Mouse (Mus musculus): ENCODE results near the gene Grip1.

Gene Grip1

DNA sequence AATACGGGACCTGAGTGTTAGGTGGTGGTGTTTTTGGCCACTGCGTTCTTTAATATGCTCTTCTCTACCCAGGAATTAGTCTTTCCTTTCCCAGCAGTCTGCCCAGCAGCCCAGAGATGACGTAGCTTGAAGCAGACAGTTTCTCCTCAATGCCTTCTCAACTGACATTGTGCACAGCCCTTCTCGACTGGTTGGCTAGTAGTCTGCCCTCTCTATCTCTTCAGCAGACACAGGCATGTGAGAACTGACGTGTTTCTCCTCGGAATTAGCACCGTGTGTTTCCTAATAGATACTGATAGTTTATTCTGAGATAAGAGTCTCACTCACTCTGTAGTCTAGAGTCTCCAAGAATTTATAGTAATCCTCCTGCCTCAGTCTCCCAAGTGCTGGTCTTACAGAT is 10.2 kb downstream of the Grip1 start:
- DNase-seq, result no peak

DNA sequence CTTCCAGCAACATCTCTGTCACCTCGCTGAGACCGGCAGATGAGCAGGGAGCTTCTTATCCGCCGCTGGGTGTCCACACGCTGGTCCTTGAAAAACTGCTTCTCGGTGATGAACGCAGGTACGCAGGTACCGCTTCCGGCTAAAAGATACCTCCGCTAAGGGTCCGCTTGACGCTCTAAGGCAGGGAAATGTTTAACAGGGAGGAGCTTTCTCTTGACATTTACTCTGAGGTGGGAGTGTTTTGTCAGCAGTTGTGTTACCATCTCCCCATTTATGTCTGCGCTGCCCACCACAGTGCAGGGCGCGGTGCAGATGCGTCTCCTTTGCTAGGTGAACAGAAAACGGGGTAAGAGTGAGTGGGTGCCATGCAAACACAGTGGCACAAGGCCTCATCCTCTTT is 14.3 kb downstream of the Grip1 start:
- no peak for DNase-seq

DNA sequence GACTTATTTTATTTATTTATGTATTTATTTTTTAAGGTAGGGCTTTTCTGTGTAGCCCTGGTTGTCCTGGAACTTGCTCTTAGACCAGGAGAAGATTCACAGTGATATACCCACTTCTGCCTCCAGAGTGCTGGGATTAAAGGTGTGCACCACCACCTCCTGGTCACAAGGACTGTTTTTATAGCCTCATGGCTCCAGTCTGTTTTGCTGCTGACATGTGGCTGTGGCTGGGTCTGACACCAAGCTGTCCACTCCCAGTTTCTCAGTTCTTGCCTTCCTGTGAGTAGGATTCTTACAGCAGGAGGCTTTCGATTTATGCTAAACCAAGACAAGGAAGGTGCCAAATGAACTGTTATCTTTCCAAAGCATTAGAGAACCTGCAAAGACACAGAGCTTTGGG is 16.5 kb downstream of the Grip1 start:
- DNase-seq, result no peak

DNA sequence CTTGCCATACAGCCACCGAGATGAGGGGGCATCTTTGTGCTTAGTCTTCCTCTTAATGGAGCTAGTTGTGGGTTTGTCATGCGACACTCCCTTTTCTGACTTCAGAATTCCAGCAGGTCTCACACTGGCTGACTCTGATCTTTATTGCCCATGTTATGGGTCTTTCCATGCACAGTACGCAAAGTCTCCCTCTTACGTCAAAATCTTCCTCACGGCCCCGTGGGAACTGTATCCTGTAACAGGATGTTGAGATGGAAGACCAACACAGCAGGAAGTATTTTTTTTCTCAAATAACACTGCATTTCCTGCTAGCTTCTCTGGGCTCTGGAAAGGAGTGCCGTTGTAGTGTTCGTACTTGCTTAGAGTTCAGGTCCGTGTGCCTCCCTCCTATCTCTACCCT is 21.5 kb downstream of the Grip1 start:
- DNase-seq, result no peak

DNA sequence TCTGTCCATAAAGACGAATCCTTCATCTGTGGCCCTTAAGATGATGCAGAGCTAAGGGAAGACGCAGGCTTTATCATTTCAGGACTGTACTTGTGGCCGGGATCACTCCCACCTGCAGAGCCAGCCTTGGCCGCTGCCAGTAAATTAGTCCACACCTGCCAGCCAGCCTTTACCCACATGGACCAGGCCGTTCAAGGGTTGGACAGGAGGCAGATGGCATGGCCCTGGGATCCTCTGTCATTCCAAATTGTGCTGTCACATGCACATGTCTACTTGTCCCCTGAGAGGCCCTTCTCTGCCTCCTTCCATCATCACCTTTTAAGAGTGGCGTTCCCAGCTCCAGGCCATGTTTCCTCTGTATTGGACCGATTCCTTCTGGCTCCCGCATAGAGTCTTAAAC is 24.0 kb downstream of the Grip1 start:
- peak; percentile 86 for DNase-seq

DNA sequence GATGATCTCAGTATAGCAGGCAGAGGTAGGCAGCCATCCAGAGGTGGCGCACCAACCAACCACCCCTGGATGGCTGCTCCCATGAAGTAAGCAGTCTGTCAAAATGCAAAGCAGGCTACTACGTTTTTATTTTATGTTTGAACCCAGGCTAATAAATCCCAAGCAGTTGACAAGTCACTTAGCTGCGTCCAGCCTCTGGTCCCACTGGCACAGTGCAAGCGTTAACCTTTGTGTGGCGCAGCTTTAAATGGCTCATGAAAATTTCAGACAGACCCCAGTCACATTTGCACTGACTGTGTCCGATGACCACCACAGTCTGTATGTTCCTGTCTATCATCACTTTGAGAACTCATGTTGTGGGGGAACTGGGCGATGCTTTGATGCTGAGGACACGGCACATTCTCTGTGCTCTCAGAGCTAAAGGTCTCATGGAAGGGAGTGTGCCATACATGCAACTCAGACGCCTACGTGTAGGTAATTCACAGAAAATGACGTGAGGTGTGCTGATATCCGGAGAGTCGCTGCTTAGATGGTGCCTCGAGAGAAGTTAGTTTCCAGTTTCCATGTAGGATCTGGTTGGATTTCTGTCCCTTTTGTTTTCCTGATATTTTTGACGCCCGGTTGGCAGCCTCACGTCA is 29.6 kb downstream of the Grip1 start:
- no peak for DNase-seq

DNA sequence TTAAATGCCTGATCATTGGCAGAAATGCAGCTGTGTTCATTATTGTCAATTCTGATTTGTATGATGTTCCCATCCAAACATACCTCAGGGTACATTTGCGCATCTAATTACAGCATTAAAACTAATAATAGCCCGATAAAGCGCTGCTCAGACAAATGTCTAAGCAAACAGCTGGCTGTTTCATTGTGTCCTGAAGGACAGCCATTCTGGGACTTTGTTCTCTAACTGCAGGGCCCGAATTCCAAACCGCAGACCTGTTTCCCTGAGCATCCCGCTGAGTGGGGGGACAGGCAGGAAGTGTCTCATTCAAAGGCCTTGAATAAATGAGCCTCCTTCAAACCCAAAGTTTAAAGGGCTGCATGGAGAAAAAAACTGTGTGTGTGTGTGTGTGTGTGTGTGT is 30.1 kb downstream of the Grip1 start:
- DNase-seq, result no peak

DNA sequence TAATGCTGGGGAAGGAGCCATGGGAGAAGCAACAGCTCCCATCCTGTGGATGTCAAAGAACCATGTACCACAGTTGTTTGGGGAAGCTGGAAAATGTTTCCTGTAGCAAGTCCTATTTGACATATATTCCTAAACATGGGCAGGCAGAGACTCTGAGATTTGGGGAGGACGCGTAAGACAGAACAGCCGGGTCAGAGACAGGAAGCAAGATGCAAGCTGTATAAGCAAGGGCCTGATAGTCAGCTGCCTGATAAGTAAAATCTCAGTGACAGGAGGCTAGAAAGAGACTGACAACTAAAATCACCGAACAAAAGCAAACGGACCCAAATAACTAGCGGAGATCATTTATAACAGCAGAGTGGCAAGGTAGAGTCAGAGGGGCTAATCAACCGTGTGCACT is 33.3 kb downstream of the Grip1 start:
- DNase-seq, result no peak

DNA sequence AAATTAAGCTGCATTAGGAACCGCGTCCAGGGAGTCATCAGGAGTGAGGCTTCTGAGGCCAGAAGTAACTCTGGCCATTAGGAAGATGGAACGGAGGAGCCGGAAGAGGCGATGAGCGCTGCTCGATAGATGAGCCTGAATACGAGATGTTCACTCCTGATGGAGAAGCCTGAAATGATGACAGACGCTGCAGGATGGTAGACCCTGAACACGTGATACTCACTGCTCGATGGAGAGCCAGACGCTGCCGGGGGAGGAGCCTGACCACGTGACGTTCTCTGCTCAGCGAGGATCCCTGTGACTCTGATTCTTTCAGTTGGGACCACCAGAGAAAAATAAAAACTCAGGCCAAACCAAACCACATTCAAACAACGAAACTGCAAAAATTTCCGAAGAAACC is 37.2 kb downstream of the Grip1 start:
- DNase-seq, result no peak

DNA sequence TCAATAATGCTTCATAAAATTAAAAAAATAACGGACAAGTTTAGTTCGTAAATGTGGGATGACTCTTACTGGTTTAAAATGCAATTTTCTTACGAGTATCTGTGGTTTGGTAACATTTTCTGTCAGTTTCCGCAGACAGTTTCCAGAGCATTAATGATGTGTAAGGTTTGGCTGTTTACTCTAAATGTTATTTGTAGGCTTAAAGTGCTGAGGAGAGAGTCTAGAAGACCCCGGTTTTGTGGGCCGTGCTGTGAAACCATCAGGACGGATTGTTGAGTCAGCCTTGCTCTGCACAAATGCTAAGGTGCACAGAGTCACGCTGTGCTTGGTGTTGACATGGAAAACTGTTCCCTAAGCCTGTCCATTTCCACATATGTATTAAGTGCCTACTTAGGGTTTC is 41.7 kb downstream of the Grip1 start:
- DNase-seq, result no peak

DNA sequence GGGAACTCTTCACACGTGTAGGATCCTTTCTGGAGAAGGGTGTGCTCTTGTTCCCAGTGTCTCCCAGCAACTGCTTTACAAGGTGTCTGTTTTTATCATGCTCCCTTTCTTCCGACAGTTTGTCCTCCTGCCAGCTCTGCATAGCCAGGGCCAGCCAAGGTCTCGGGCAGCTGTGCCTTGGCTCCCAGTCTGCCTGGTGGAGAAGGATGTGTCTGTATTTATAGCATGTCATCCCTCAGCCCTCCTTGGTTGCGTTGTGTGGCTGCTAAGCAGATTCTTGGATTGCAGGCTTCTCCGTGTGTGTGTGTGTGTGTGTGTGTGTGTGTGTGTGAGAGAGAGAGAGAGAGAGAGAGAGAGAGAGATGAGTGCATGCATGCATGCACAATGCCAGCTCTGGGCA is 42.6 kb downstream of the Grip1 start:
- DNase-seq, result no peak

DNA sequence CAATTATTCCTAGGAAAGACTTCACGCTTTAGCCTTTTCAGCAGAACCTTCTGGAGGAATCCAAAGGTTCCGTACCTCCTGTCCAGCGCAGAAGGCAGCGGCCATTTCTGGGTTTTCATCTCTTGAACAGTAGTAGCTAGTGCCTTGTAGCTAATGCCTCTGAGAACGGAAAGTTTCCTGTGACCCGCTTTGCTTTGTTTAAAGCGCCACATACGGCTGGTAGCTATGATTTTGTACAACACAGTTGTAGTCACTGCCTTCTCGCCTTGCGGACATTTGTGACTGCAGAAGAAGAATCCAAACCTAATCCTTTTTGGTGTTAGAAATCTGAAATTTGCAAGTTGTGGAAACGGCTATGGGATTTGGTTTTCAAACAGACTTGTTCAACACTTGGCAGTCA is 68.1 kb downstream of the Grip1 start:
- DNase-seq, result no peak

DNA sequence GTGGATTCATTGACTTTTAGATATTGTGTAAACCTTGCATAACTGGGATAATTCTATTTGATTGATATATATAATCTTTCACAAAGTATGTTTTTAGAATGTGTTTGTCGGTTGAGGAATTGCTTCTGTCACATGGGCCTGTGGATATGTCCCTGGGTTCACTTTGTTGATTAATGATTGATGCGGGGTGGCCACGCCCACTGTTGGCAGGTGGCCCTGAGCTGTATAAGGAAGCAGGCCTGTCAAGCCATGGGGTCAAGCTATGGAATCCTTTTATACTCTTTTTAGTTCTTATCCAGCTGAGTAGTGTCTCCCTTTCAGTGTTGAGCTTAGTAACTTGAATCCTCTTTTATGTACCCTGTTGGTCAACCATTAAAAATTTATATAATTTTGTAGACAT is 72.1 kb downstream of the Grip1 start:
- no peak for DNase-seq

DNA sequence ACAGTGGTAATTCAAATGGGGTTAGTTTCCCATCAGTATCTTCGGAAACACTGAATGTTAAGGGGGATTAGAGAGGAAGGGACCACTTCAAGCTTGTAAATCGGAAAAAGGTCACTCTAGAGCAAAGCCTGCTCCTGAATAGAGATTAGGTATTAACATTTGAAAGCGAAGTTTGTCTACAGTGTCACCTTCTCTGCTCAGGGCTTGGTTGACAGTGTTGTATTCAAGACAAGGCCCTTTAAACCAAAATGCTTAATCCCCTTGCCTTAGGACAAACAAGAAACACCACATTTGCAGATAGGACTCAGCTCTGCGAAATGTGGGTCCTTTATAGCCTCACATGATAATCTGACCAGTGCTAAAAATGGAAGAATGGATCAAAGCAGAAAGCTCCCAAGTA is 81.2 kb downstream of the Grip1 start:
- no peak for DNase-seq

DNA sequence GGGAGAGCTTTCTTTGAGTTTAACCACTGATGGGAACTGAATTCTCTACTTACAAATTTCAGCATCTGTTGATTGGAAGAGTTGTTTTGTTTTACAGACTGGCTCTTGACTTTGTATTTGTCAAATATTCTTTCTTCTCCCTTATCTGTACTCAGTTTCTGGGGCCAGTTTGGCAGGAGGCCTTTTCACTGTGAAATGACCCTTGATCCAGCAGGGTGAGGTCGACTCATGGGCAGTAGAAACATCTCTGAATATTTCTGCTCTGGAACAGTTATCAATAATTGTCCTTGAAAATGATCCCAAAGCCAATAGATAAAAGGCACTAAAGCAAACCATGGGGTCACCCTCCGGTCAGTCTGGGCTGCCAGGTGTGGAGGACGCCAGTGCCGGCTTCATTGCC is 88.0 kb downstream of the Grip1 start:
- DNase-seq, result no peak

DNA sequence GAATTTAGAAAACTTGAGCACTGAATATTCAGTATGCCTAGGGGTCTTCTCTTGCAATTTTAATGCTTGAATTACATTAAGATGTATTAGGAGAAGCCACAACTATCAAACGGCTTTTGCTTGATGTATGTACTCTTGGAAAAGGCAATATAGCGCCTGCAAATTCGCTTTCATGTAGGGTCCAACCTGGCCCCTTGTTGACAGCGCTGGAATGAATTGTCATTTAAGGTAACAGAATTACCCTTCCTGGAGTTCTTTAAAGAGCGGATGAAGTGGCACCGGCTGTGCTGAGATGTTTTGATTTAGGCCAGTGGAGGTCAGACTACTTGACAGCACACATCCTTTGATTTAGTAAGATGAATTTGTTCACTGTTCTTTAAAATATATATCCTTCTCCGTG is 90.1 kb downstream of the Grip1 start:
- no peak for DNase-seq

DNA sequence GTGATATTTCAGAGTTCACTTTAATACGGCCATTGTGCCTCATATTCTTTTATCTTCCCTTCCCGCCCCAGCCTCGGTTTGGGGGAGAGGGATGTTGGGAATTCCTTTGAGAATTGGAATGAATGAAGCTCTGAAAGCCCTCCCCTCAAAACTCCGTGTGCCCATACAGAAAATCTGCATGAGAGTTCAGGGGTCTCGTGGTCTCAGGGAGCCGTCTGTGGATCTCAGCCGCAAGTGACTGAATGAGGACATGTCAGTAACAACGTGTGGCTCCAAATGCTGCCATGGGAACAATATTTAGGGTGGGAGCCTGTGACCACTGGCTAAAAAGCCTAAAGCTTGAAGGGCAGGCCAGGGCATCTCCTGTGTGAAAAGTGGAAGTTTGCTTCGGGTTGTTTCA is 91.1 kb downstream of the Grip1 start:
- no peak for DNase-seq

DNA sequence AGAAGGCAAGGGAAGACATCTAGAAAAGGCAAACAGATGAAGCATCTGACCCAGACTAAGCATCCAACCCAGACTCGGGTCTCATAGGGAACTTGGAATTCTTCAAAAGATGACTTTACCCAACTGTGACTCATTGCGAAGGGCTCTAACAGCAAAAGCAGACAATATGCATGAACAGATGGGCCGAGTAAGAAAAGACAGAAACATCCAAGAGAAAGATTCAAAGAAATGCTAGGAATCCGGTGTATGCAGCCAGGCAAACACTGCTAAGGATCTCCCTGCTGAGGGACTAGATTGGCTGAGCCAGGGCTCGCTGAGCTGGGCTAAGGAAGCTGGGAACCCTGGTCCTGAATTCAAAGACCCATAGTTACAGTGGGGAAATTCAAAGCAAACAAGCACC is 94.2 kb downstream of the Grip1 start:
- no peak for DNase-seq

DNA sequence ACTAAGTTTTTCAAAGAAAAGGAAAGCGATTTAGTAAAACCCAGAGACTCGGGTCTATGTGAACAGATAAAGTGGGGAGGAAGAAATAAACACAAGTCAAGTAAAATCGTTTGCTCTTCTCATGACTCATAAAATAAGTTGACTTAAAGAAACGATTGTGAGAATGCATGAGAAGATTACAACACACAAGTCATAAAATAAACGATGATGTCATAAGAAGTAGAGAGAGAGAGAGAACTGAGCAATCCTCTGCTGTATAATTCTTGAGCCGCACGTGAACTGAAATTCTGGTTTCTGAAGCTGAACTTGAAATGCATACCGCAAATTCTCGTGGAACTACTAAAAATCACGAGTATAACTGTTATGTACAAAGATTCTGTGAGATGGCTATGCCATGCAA is 95.1 kb downstream of the Grip1 start:
- DNase-seq, result no peak

DNA sequence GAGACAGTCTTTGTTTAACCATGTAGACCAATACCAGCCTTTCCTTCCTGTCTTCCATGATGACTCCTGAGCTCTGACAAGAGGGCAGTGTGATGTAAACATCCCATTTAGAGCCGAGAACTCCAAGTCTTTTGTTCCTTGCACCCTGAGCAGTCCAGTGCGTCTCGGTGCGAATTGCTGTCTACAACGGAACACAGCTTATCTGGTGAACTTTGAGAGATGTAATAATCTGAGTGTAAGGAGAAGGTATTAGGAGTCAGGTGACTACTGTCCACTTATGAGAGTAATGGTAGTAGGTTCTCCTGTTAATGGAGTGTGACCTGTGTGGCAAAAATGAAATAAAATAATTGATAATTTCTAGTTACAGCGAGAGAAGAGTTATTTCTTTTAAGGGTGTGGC is 97.0 kb downstream of the Grip1 start:
- no peak for DNase-seq

DNA sequence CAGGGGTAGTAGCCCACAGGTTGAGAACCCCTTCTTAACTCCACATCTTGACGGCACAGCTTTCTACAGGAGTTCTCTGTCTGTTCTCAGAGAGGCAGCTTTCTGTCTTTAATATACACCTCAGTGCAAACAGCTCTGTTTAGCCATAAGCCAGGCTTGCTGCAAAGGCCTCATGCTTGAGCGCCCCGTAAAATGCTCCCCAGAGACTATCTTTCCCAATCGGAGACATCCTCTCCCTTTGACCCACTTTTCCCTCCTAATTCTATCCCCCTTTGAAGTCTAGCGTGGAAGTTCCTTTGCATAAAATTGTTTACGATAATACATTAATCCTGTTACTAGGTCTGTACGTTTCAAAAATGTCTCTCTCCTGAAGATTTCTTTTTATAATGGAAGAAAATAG is 102.7 kb downstream of the Grip1 start:
- no peak for DNase-seq

DNA sequence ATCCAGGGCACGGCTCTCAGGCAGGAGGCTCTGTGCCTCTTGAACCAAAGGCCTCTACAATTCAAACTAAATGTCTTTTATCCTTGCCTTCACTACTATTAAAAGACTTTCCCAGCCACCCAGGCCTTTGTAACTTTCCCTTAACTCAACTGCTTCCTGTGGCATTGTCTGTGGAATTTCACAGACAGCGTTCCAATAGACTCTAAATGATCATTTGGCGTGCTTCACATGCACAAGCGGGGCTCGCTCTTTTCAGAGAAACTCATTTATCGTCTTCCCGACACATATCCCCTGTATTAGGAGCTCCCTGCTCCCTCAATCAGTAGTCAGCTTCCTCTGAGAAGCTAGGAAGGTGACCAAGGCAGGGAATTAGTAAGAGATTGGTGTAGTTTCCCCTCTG is 104.8 kb downstream of the Grip1 start:
- DNase-seq, result no peak

DNA sequence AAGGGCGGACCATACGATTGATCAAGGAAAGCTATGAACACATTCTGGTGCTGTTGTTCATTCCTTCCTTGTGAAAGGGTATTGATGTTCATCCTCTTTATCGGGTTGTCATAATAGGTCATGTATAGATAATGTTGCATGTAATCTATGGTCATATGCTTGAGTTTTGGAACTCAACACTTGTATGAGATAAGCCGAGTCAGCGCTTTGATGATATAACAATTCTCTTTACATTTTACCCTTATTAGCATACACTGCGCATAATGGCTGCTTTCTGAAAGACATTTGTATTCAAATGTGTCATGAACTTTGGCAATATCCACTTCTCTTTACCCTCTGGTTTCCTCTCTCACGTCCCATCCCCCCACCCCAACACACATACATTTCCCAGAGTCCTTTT is 111.2 kb downstream of the Grip1 start:
- DNase-seq, result no peak

DNA sequence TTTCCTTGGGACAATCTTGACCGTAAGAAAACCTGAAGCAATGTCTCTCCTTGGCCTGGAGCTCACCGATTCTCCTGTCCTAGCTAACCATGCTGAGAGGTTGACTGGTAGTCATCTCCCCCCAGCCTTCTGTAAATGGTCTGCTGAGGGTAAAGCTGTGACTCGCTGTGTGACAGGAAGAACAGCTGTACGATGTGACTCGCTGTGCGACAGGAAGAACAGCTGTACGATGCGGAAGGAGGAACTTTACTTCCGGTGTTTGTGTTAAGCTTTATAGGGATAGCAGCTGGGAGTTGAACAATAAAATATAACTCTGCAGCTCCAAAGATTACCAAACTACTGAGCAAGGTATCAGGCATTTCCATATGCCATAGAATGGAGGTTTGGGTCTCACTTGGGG is 119.5 kb downstream of the Grip1 start:
- DNase-seq, result no peak

DNA sequence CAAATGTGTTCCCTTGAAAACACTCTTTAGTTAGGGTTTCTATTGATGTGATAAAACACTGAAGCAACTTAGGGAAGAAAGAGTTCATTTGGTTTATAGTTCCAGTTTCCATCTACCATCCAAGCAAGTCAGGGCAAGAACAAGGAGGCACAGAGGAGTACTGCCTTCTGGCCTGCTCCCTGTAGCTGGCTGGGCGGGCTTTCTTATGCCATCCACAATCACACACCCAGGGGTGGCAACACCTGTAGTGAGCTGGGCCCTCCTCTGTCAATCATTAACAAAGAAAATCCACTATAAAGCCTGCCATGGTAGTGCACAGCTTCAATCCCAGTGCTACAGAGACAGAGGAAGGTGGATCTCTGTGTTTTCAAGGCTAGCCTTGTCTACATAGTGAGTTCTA is 122.2 kb downstream of the Grip1 start:
- DNase-seq, result no peak

DNA sequence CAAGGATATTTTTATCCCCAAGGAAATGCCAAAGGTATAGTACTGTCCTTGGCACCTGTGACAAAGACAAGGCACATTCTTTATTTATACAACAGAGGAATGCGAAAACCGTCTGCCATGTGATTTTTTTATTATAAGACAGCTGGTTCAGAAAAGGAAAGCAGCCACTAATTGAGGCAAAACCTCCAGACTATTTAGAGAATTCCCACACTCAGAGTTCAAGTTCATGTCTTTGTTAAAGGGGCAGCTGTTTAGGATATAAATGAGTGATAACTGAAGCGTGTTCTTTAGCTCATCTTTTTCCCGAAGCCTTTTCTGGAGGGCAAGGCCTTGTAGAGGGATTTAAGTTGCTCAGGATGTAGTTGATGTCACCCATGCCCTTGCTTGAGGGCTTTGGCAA is 126.4 kb downstream of the Grip1 start:
- no peak for DNase-seq

All from cerebellum, adult 9-10 months (tissue).